Mouse (Mus musculus) G1E (cell line): ENCODE measurements around the gene Prepl.

Source experiments
- CTCF ChIP-seq: IDR thresholded peaks from 2 replicates; pipeline ENCODE4 v1.5.1; 2012; ENCODE audit warnings: low read depth, low read length, inconsistent platforms, mixed read lengths
- GATA1 ChIP-seq: IDR thresholded peaks from 2 replicates; pipeline ENCODE4 v1.6.1; 2012; ENCODE audit warnings: borderline replicate concordance, low read length, inconsistent platforms, mixed read lengths
- GATA2 ChIP-seq: IDR thresholded peaks from 2 replicates; pipeline ENCODE4 v1.6.1; 2012; ENCODE audit warnings: low read depth, low read length, inconsistent platforms, borderline replicate concordance
- POLR2AphosphoS5 ChIP-seq: IDR thresholded peaks from 2 replicates; pipeline ENCODE4 v1.6.1; 2012; ENCODE audit warnings: low read depth, low read length, inconsistent platforms; ENCODE audit not compliant: insufficient replicate concordance
- TAL1 ChIP-seq: conservative IDR thresholded peaks from 2 replicates; pipeline ENCODE4 v1.6.1; 2012; ENCODE audit warnings: low read depth, low read length, inconsistent platforms, mixed read lengths

DNA sequence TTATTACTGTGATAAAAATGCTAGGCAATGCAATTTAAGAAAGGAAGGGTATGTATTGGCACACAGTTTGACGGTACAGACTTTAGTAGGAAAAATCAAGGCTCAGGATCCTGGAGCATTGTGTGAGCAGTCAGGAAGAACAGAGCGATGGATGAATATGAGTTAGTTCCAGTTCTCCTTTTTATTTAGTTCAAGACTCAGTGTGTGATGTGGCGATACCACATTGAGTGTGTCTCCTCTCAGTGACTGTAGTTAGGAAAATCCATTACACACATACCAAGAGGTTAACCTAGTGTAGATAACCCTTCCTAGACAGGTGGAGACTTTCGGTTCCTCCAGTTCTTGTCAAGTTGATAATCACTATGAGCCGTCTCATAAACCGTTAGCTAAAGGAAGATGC is 1.7 kb upstream of the Prepl start:
- no peak for TF ChIP-seq CTCF
- no peak for TF ChIP-seq TAL1
- no peak for TF ChIP-seq GATA1
- no peak for TF ChIP-seq POLR2AphosphoS5
- TF ChIP-seq GATA2 = no peak
